Mouse (Mus musculus) heart, postnatal 36 days (tissue): Measurements from ENCODE around the gene Per3. TPM values are rescaled to one million over a fixed set of nuclear protein-coding genes. Genes with fewer than 3 reads are reported as not detected.
A peak's percentile ranks its signal among the peaks of the same experiment; 100 is the strongest.
"Not testable (repeated sequence)": the region's sequence is repeated elsewhere in the genome, so short reads cannot be mapped to it uniquely, and the experiment has no call there.

ENCODE experiments used
- DNase-seq, 2 experiments: peaks; one replicate each; pipeline ENCODE4 v3.0.0; 2021 to 2022
- intact Hi-C: fragments of 180-260 bp; cut with DNase I; formaldehyde crosslinking; loops from one replicate; pipeline ENCODE4 v1.15.1; 2025
- total RNA-seq, 2 experiments: library from RNA; stranded (reverse); gene quantifications; 2 replicates each; pipeline ENCODE4 v1.2.3; 2021

Gene Per3
- total RNA-seq, 2 experiments from 2014 or later: 10.9 to 20.8 TPM

DNA sequence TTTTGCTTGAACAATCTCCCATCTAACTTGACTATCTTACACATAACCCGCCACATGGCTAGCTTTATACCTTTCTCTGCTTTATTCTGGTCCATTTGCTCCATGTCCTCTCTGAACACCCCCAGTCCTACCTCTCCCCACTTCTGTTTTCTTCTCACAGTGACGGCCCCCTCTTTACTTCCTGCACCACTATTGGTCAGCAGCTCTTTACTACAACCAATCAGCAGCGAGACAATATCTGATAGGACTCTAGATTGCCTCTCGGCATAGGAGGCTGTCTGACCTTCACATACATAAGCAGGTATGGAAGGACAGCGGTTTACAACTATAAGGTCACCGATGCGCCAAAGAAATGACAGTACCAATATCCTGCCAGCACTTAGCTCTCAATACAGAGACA lies 7.9 kb downstream of the Per3 start:
- intact Hi-C loops: no loop called here

DNA sequence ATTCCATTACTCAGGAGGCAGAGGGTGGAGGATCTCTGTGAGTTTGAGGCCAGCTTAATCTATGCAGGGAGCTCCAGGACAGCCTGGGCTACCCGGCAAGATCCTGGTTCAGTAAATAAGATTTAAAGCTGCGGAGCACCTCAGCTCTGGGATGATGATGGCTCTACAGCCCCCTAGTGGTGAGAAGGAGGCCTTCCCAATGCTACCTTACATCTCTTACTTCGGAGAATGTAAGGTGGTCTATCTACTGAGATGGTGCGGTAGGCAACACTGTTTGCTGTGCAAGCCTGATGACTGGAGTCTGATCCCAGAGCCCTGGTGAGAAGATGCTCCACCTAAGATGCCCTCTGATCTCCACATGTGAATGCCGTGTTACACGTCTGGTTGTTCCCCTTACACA lies 17.5 kb downstream of the Per3 start:
- no peak for DNase-seq
- intact Hi-C loops: no loop called here

More for the DNA sequence above, 7.9 kb downstream of the Per3 start:
- DNase-seq: no peak

DNA sequence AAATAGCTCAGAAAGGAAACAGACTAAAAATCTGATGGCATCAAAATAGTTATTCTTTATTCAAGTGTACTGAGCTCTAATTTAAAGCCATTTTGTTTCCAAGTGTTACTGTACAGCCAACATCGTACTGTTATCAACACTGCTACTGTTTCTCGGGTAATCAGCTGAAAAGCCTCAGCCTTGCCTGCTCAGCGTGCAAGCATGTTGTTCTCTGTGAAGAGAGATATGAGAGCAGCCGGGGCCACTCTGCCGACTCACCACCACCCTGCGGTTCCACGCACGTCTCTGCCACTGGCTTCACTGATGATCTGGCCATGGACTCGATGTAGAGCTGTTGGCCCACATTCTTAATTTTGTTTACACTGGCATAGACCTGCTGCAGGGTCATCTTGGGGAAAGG lies 20.3 kb downstream of the Per3 start:
- no peak for DNase-seq
- intact Hi-C loops: no loop called here

DNA sequence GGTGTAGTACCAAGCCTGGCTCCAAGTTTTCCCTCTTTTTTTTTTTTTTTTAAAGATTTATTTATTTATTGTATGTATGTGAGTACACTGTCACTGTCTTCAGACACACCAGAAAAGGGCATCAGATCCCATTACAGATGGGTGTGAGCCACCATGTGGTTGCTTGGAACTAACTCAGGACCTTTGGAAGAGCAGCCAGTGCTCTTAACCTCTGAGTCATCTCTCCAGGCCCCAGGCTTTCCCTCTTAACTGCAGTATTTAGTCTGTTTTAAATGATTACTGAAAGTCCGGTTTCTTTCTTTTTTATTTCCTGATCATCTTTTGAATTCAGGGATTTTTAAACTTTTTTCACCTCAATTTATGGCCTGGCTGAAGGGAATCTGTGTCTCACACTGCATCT lies 27.1 kb downstream of the Per3 start:
- DNase-seq, intact Hi-C loops: not testable (repeated sequence)

DNA sequence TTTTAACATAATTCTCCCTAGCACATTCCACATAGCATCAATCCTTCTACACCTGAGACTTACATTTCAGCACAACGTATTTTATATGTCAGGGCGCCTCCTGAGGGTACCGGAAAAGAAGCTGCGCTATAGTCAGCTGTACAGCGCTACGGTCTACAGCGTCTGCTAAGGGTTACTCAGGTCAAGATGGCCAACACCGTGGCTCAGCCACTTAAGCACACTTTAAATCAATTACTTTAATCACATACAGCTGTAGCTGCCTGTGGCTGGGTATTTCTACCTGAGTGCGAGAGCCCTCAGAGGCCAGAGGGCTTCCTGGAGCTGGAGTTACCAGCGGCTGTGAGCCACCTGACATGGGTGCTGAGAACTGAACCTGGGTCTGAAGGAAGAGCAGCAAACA lies 28.5 kb downstream of the Per3 start:
- intact Hi-C loops: no loop called here
- no peak for DNase-seq

DNA sequence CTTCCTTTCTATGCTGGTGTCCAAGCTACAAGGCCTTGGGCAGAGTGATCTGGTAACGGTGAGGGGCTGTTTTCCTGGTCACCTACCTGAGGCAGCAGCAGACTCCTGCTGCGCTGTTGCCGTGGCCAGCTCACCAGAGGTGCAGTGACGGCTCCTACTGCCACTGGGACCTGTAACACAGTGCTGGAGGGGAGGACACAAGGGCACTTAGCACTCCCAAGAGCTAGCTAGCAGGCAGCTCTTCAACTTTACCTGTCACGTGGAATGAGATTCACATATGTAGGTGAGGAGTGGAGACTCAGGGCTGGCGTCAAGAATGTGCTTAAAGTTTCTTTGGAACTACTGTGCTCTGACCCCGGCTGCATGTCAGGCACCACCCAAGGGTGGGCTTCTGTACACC lies 34.1 kb downstream of the Per3 start:
- no peak for DNase-seq
- intact Hi-C loops: no loop called here

DNA sequence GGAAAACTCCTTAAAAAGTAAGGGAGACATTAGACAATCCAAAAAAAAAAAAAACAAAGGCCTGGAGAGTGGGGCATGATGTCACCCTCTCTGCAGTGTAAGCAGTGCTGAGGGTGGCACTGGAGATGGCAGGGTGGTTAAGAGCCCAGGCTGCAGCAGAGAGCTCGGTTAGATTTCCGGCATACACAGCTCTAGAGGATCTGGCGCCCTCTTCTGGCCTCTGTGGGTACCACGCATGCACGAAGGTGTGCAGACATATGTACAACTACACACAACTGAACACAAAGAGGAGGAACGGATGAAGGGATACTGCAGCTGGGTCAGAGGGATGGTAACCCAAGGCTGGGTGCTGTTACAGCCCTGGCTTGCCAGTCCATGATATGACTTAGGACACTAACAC lies 37.5 kb downstream of the Per3 start:
- DNase-seq: peak; percentile 16 to 48
- intact Hi-C loops: no loop called here

DNA sequence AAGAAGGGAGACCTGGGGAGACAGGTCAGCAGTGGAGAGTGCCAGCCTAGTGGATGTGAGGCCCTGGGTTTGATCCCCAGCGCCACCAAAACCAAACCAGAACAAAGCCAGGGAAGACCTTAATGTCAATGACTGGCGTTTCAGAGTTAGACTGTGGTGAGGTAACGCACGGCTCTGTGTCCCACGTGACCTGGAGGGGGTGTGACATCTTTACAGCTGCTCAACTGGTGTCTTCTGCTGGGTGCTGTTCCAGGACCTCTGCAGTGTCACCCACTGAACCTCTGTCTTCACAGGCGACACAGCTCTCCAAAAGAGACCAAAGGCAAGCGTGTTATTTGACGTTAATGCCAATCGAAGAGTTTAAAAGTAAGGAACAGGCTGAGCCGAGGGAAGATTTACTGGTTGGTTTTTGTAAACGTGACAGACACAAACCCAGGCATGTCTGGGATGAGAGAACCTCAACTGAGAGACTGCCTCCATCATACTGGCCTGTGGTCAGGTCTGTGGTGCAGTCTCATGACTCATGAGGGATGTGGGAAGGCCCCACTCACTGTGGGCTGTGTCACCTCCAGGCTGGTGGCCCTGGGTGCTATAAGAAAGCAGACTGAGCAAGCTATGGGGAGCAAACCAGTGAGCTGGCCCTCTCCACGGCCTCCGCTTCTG lies 38.7 kb downstream of the Per3 start:
- no peak for DNase-seq
- intact Hi-C loops: no loop called here

DNA sequence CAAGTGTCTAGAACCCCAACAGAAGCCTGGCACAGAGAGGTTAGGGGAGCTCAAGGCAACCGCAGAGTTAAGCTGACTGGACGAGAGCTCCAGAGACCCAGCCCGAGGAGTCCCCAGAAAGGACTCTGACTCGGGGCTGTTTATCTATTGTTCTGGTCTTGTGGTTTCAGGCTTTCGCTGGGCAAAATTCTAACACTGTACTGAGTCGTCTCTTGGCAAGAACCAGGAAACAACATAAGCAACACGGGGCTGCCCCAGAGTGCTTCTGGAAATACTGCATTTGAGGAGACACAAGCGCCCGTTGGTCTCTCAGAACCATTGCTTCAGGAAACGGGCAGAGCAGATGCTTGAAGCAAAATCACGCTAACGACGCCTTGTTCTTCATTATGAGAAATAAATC lies 43.1 kb downstream of the Per3 start:
- intact Hi-C loops: no loop called here
- DNase-seq: no peak

DNA sequence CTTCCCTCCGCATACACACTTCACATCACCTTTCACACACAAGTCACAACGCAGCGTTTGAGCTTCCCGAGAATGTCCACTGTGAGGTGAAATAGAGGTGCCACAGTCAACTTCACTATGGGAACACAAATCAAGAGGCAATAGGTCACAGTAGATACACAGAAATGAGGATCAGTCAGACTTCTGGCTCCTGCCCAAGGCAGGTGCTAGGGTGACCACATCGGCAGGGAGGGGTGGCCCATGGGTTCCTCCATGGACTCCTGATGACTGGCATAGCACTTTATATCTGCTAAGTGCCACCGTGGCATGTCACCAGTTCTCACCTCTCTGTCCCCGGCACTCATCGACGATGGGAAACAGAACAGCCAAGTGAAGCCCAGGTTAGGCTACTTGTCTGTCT lies 45.8 kb downstream of the Per3 start:
- intact Hi-C loops: no loop called here
- DNase-seq: no peak

DNA sequence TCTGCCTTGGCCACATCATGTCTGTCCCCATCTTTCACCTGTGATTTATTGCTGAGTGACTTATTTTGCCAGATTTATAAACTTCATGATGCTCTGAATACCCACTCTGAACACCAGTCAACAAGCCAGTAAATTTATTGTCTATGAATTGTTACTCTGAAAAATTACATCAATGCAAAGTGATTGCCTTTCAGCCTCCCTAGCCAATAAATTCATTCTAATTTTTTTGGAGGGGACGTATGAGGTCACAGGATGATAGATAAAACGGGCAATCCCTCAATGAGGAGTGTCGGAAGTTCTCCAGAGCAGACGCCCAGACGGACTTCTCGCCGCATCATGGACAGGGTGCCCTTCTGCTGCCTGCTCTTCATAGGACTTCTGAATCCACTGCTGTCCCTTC lies 47.7 kb downstream of the Per3 start, which contains the start of gene Uts2:
TSS of gene Uts2 (plus strand) at position 301 of the 400 bp plus-strand sequence.
- no peak for DNase-seq
- intact Hi-C loops: no loop called here

DNA sequence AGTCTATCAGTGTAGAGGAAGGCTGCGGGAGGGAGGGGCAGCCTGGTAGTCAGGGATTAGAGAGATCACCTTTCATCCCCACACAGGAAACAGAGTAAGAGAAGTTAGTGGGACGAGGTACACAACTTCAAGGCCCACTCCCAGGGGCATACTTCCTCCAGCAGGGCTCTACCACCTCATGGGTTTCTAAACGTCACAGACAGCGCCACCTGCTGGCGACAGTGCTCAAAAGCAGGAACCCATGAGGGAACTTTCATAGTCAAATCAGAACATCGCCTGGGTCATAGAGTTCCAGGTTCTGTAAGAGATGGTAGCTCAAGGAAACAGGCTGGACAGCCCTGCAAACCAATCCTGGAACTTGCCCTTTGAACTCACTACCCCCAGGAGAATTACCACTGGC lies 54.3 kb downstream of the Per3 start:
- no peak for DNase-seq
- intact Hi-C loops: no loop called here

DNA sequence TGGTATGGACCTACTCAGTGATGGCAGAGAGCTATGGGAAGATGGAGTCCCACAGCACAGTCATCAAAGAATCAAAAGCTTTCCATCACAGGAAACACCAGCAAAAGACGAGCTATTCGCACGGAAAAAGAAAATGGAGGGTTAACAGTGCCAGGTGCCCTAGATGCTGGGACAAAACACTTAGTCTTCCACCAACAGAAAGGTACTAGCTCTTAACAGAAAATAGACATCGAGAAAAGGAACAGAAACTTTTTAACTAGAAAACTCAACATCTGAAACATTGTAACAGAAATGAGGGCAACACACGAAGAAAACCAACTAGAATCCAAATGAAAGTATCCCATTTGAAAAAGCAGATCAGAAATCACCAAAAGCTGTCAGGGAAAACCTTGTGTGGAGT lies 64.3 kb downstream of the Per3 start:
- intact Hi-C loops: no loop called here
- no peak for DNase-seq

DNA sequence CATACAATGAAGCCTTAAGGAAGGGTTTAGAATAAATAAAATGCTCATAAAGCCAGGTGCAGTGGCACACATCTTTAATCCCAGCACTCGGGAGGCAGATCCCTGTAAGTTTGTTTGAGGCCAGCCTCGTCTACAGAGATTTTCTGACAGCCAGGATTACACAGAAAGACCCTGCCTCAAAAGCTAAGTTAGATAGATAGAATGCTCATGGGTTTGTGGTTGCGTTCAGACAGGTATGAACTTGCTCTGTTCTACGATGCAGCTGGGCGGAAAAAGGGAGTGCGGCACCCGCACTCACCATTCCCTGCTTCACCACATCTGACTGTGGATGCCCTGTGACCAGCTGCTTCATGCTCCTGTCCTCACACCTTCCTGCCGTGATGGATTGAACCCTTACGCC lies 65.0 kb downstream of the Per3 start:
- no peak for DNase-seq
- intact Hi-C loops: no loop called here

DNA sequence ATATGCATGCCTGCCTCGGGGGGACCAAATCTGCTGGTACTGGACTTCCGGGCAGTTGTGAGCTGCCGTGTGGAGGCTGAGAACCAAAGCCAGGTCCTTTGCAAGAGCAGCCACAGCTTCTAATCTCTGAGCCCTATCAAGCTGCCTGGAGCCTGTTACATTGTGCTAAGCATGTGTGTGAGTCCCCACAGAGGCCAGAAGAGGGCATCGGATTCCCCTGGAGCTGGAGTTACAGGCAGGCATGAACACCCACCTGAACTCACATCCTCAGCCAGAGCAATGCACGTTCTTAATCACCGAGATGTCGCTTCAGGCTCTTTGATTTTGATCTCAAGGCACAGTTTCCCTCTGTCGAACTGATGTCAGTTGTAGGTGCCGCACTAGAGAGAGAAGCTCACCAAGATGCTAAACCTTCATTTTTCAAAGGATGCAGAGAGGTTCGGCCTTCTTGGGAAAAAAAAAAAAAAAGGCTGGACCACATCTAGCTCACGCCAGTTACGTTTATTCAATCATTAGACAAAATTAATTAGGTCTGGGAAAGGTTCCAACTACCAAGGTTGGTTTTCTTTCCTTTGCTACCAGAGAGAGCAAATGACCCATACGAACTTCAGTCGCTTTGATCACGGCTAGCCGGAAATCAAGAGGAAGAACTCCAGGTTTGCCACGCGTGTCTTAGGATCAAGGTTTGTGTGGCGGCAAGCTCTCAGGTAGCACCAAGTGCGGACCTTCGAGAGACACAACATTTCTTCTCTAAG lies 66.1 kb downstream of the Per3 start:
- intact Hi-C loops: no loop called here

DNA sequence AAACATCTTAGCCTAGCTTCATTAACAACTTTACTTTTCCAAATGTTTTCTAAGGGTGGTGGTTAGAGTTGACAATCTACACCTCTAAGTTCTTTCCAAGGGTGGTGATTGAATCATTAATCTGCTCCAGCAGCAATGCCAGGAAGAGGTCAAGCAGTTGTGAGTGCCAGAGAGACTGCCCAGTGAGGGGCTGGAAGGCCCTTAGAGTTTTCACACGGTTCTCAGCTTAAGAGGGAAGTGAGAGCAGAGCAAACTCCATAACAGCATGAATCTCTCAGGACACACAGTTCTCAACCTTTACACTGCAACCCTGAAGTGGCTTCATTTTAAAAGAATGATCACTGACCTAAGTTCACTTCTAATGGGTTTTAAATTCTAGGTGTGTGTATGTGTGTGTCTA lies 69.3 kb downstream of the Per3 start:
- no peak for DNase-seq
- intact Hi-C loops: no loop called here

More for the DNA sequence above, 66.1 kb downstream of the Per3 start:
- DNase-seq: no peak

DNA sequence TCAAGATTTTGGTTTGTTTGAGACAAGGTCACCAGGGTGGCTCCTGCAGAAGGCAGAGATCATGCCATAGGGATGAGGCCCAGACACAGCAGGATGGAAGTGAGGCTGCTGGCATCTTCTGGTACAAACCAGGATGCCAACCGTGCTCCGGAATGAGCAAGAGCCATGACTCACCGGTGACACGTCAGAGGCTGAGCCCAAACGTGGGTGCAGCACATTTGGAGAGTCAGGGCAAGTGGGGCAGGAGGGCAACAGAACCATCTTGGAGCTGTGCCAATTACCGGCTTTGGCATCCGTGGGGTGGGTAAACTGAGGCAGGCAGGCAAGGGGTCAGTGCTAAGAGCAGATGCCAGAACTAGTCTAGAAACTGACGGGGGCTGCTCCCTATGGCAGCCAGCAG lies 71.2 kb downstream of the Per3 start:
- intact Hi-C loops: no loop called here

DNA sequence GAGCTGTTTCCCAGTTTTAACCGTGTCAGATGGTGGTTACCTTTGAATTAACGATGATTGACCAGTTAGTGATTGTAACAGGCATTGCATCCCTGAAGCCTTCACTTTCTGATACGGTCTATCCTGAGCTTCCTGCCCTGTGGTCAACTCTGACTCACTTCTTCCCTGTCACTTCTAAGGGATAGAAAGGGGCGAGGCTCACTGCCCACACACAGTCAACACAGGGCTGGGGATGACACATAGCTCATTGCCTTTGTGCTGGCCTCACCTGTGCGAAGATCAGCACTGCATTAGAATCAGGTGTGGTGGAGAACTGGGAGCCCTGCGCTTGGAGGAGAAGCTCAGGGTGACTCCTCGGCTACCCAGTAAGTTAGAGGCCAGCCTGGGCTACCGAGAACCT lies 75.5 kb downstream of the Per3 start:
- intact Hi-C loops: loop anchor here (5.0 kb wide), 1 partner anchor 173 kb away; no protein-coding TSS in a partner anchor
- DNase-seq: no peak

More for the DNA sequence above, 71.2 kb downstream of the Per3 start:
- no peak for DNase-seq

DNA sequence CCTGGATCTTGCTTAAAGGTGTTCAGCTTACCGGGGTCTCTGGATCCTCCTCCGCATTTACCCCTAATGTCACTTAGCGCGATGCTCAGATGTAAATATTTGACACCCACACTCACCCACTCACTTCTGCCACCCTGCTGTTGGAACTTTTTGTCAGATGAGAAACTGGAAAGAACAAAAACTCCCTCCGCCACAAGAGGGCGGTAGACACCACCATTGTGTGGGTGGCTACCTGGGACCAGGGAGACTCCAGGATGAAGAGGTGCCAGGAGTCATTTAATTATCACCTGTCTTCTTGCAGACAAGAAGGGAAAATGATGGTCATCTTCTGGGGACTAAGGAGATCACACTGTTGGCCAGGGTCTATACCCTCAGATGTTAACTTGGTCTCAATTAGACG lies 77.9 kb downstream of the Per3 start:
- peak; percentile 42 to 55 for DNase-seq
- intact Hi-C loops: loop anchor here (5.0 kb wide), 1 partner anchor 176 kb away; no protein-coding TSS in a partner anchor

DNA sequence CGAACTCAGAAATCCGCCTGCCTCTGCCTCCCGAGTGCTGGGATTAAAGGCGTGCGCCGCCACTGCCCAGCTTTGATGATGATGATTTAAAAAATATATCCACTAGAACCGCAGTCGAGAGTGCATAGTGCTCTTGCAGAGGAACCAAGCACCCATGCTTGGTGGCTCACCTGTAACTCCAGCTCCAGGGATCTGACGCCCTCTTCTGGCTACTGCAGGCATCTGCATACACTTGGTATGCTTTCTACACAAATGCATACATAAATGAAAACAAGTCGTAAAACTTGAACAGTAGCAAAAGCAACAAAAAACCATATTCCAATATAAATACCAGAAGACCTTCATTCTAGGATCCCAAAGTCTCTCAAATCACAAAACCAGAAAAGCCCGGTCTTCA lies 78.9 kb downstream of the Per3 start:
- DNase-seq: no peak
- intact Hi-C loops: loop anchor here (1.0 to 5.0 kb wide), 2 partner anchors 177 to 309 kb away; no protein-coding TSS in a partner anchor

DNA sequence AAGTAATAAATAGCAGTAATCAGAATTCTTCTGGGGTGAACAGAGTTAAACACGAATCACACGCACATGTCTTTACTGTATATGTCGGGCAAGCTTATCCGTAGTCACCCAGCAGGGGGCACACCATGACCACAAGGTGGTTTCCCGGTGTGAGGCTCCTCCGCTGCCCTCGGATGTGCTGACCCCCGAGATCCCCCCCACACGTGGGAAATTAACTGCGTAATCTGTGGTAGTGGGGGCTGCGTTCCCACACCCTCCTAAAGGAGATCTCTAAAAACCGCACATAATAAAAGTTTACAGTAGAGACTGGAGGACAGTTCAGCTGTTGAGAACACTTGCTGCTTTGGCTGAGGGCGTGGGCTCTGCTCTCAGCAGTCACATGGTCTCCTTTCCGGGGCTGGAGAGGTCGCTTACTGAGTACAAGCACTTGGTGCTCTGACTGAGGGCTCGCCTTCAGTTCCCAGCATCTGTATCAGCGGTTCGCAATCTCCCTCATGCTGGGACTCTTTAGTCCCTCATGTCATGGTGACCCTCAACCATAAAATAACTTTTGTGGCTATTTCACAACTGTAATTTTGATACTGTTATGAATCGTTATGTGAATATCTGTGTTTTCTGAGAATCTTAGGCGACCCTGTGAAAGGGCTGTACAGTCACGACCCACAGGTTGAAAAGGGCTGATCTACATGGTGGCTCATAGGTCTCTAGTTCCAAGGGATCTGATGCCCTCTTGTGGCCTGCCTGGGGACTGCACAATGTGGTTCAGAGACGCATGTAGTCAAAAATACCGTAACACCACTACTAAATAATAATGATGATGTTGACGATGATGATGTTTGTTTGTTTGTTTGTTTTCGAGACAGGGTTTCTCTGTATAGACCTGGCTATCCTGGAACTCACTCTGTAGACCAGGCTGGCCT lies 79.6 kb downstream of the Per3 start:
- intact Hi-C loops: loop anchor here (1.0 to 5.0 kb wide), 2 partner anchors 177 to 309 kb away; no protein-coding TSS in a partner anchor
- peak; percentile 82 to 90 for DNase-seq
